Mouse (Mus musculus) heart, adult 9 months (tissue): Measurements from ENCODE around the gene Gm42791.

Source experiments
- DNase-seq, 2 experiments: peaks; one replicate each; pipeline ENCODE4 v3.0.0; 2022; ENCODE audit warnings: low spot score in 2 of 2

Gene Gm42791

GRCm38 (mm10) chr5:149009111-149009510 lies 14.2 kb upstream of the Gm42791 start:
- no peak for DNase-seq

GRCm38 (mm10) chr5:149007295-149007646 lies 12.3 kb upstream of the Gm42791 start:
- peak in 1 of 2 experiments; percentile 26 for DNase-seq

GRCm38 (mm10) chr5:149006362-149007294 lies 11.7 kb upstream of the Gm42791 start:
- DNase-seq = peak; percentile 97 to 100

- DNase-seq = no peak
These were observed 10.9 kb upstream of the Gm42791 start for GRCm38 (mm10) chr5:149005701-149006361.

- DNase-seq = no peak
These were observed 10.1 kb upstream of the Gm42791 start for GRCm38 (mm10) chr5:149005083-149005482.

- no peak for DNase-seq
These were observed 8.2 kb upstream of the Gm42791 start for GRCm38 (mm10) chr5:149003137-149003536.

- DNase-seq = no peak
These were observed 7.8 kb upstream of the Gm42791 start for GRCm38 (mm10) chr5:149002803-149003115.

GRCm38 (mm10) chr5:149002034-149002802 lies 7.3 kb upstream of the Gm42791 start:
- no peak for DNase-seq

- DNase-seq = no peak
These were observed 4.9 kb upstream of the Gm42791 start for GRCm38 (mm10) chr5:148999802-149000201.

- no peak for DNase-seq
These were observed 3.6 kb upstream of the Gm42791 start for GRCm38 (mm10) chr5:148998512-148998911.

GRCm38 (mm10) chr5:148996709-148997037 lies 1.7 kb upstream of the Gm42791 start:
- no peak for DNase-seq

GRCm38 (mm10) chr5:148995962-148996708 lies 1.2 kb upstream of the Gm42791 start:
- DNase-seq = no peak

- no peak for DNase-seq
These were observed 639 bp downstream of the Gm42791 start for GRCm38 (mm10) chr5:148994311-148994705.

- DNase-seq = no peak
These were observed 2.3 kb downstream of the Gm42791 start for GRCm38 (mm10) chr5:148992598-148992997.

- no peak for DNase-seq
These were observed 4.0 kb downstream of the Gm42791 start for GRCm38 (mm10) chr5:148990891-148991311.

GRCm38 (mm10) chr5:148989480-148989879 lies 5.5 kb downstream of the Gm42791 start:
- DNase-seq = no peak

- DNase-seq = no peak
These were observed 10.0 kb downstream of the Gm42791 start for GRCm38 (mm10) chr5:148984961-148985360.

- no peak for DNase-seq
These were observed 11.3 kb downstream of the Gm42791 start for GRCm38 (mm10) chr5:148983696-148984095.

GRCm38 (mm10) chr5:148983108-148983664 lies 11.8 kb downstream of the Gm42791 start:
- DNase-seq = no peak

GRCm38 (mm10) chr5:148982396-148982795 lies 12.6 kb downstream of the Gm42791 start:
- no peak for DNase-seq

- no peak for DNase-seq
These were observed 14.3 kb downstream of the Gm42791 start for GRCm38 (mm10) chr5:148980607-148981006.
